ENCODE assay signal across 20 mouse cellular contexts in the genomic region with DNA sequence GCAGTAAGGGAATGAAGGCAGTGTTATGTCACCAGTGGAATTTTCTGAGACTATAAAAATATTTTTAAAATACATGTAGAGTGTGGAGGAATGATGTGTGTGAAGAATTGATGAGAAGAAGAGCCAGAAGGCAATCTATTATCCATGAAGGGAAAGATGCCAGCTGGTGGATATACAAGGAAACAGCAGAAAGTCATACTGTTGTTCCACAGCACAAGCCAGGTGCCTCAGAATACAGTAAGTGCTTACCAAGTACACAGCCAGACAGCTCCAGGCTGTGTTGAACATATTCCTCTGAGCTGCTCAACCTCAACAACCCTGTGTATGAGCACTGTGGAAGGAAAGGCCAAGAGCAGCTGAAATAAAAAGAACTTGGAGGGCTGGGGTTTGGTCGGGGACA. TPM values are rescaled to one million over a fixed set of nuclear protein-coding genes. Genes with fewer than 3 reads are reported as not detected.
DNase-seq lines count a peak whose midpoint lies in the region; TF ChIP-seq lines count a peak whose summit lies in the region.
"Had no signal": no experiment of that assay in that cellular context is flagged by ENCODE, and none has a peak within 500 bp of the region (broad histone marks: within the 10 kb centered on the region; RNA-seq: fewer than 3 reads in every experiment).

No protein-coding gene starts in this region.

- H3K9ac ChIP-seq in MEL (ENCODE audit: control insufficient read depth, low read depth, low read length, poor library complexity, severe bottlenecking) = no peak overlapping the region
- H3K9ac ChIP-seq: embryonic facial prominence, embryonic 12.5 days; forebrain, embryonic 15.5 days; heart, embryonic 15.5 days; hindbrain, embryonic 14.5 days had no signal

- TF ChIP-seq POLR2A in MEL (IDR thresholded peaks at IDR 0.05; ENCODE audit: control insufficient read depth in 1 of 2, insufficient read depth in 1 of 2, low read depth in 1 of 2, low read length in 2 of 2, poor library complexity in 1 of 2) = no peak

- peaks cover 0 to 2% of the 10 kb centered on the region in 2 experiments; a peak in 1 of 4 replicates for H3K4me1 ChIP-seq in MEL (ENCODE audit: control insufficient read depth in 1 of 2, insufficient read depth in 2 of 2, low read length in 2 of 2)
- H3K4me1 ChIP-seq: embryonic facial prominence, embryonic 12.5 days; forebrain, embryonic 15.5 days; heart, embryonic 15.5 days had no signal

- intact Hi-C loops in left cerebral cortex, adult 2 months (cut with DNase I) = no loop called here

- no peak for TF ChIP-seq CTCF in left cerebral cortex, adult 2 months (IDR thresholded peaks at IDR 0.05)
- no peak for TF ChIP-seq CTCF in MEL (IDR thresholded peaks at IDR 0.05 in 2 of 3, conservative IDR thresholded peaks at IDR 0.05 in 1 of 3; ENCODE audit: control insufficient read depth in 1 of 3, insufficient read depth in 1 of 3, low read depth in 2 of 3, low read length in 3 of 3, poor library complexity in 1 of 3, severe bottlenecking in 1 of 3)

- H3K4me3 ChIP-seq in left cerebral cortex, adult 2 months = no peak overlapping the region
- H3K4me3 ChIP-seq in MEL (ENCODE audit: control insufficient read depth in 1 of 2, insufficient read depth in 1 of 2, low read depth in 2 of 2, low read length in 2 of 2) = no peak overlapping the region
- H3K4me3 ChIP-seq: embryonic facial prominence, embryonic 12.5 days; forebrain, embryonic 15.5 days; heart, adult 2 months; heart, embryonic 15.5 days had no signal

- no peak for TF ChIP-seq EP300 in MEL (IDR thresholded peaks at IDR 0.05; ENCODE audit: low read depth in 1 of 2, low read length in 2 of 2)

- H3K9me3 ChIP-seq in MEL (replicated peaks; ENCODE audit: insufficient read depth, low read length) = no peaks in the 10 kb centered on the region
- H3K9me3 ChIP-seq: embryonic facial prominence, embryonic 12.5 days; forebrain, embryonic 15.5 days; heart, embryonic 15.5 days had no signal

- no peaks in the 10 kb centered on the region for H3K36me3 ChIP-seq in MEL (ENCODE audit: control insufficient read depth in 1 of 2, insufficient read depth in 2 of 2, low read length in 2 of 2)
- H3K36me3 ChIP-seq: embryonic facial prominence, embryonic 12.5 days; forebrain, embryonic 15.5 days; heart, embryonic 15.5 days had no signal

- TF ChIP-seq RAD21 in MEL (IDR thresholded peaks at IDR 0.05; ENCODE audit: low read depth, low read length) = no peak

- H3K27ac ChIP-seq in left cerebral cortex, adult 2 months = peak overlapping the region; percentile 5; the same call in 1 of the 2 replicates
- no peak overlapping the region for H3K27ac ChIP-seq in MEL (ENCODE audit: control insufficient read depth, low read depth, low read length)
- H3K27ac ChIP-seq: embryonic facial prominence, embryonic 12.5 days; forebrain, embryonic 15.5 days; heart, adult 2 months; heart, embryonic 15.5 days; hindbrain, embryonic 14.5 days had no signal

- DNase-seq in layer of hippocampus, adult 11-12 months (ENCODE audit: low spot score) = peak; percentile 16
- no peak for DNase-seq in layer of hippocampus, postnatal 10 days (ENCODE audit: low spot score in 2 of 2)
- DNase-seq in left cerebral cortex, adult 2 months (ENCODE audit: extremely low spot score in 1 of 2, low spot score in 2 of 2) = no peak
- no peak for DNase-seq in left cerebral cortex, adult 8-10 months (ENCODE audit: low spot score in 2 of 2)
- peak; percentile 2 for DNase-seq in MEL (ENCODE audit: low read depth, low spot score)
- peak; percentile 59 for DNase-seq in brain, adult 2 months (ENCODE audit: low read depth, low spot score)
- DNase-seq in thymus, postnatal 25 days = no peak
- DNase-seq: adrenal gland, adult 8-10 months; adrenal gland, postnatal 36 days; cerebellum, adult 11 months; cerebellum, adult 9-10 months; cerebellum, postnatal 25 days; gastrocnemius, postnatal 14 days; heart, adult 2 months; heart, postnatal 14 days had no signal

- H3K79me2 ChIP-seq in MEL (ENCODE audit: control insufficient read depth, insufficient read depth, low read length, poor library complexity) = no peaks in the 10 kb centered on the region

- H3K27me3 ChIP-seq in MEL (ENCODE audit: control insufficient read depth in 1 of 2, insufficient read depth in 2 of 2, low read length in 2 of 2) = no peaks in the 10 kb centered on the region
- H3K27me3 ChIP-seq: CH12.LX; embryonic facial prominence, embryonic 12.5 days; forebrain, embryonic 15.5 days; heart, embryonic 15.5 days had no signal

TF ChIP-seq in MEL, 35 proteins besides CTCF, POLR2A, EP300 and RAD21:
- TF ChIP-seq ZMIZ1 (IDR thresholded peaks at IDR 0.05; ENCODE audit: low read depth, low read length) = no peak
- TF ChIP-seq POLR2AphosphoS2 (IDR thresholded peaks at IDR 0.05; ENCODE audit: low read length) = no peak
- no peak for TF ChIP-seq JUND (IDR thresholded peaks at IDR 0.05; ENCODE audit: low read depth, low read length)
TF ChIP-seq in MEL: peak in this region for 0.

RNA-seq across cellular contexts. Expression of gene Acyp2, which starts 13.7 kb away (rescaled TPM):
- 10 to 100 TPM; 26.3 to 26.8 TPM for total RNA-seq in layer of hippocampus, postnatal 10 days (2021)
- 10 to 100 TPM; 22.8 to 27.1 TPM for total RNA-seq in left cerebral cortex, adult 2 months (2021)
- 10 to 100 TPM; 17.7 to 25.4 (median 22.8) TPM for total RNA-seq in left cerebral cortex, adult 8-10 months (2022)
- total RNA-seq in MEL (2012; rRNA removed) = 23.1 and 29.0 TPM in 2 replicates
- polyA plus RNA-seq in MEL (2012; ENCODE audit: insufficient read depth in 1 of 2, insufficient read length in 2 of 2, low read depth in 1 of 2, low replicate concordance in 2 of 2, missing spikeins in 1 of 2) = 1 to 10 TPM in 1 of 2 experiments, not detected in 1; 7.9 TPM

Comparison
In these comparisons a context has a peak if more than half of its experiments do, and no peak if none do; other contexts are left out.
1. DNase-seq: peak in layer of hippocampus, adult 11-12 months (single experiment), MEL (single experiment) and brain, adult 2 months (single experiment); none in layer of hippocampus, postnatal 10 days (0 of 2), left cerebral cortex, adult 2 months (0 of 2), left cerebral cortex, adult 8-10 months (0 of 2) and thymus, postnatal 25 days (single experiment).